Mouse (Mus musculus): ENCODE data around the gene Racgap1. TPM values are rescaled to one million over a fixed set of nuclear protein-coding genes. Genes with fewer than 3 reads are reported as not detected.

Racgap1 gene
- total RNA-seq, 2 experiments from 2014 or later, result 18.3 to 23.9 TPM

- DNase-seq, result peak; percentile 36
Observed at GRCm38 (mm10) chr15:99664600-99665451, 13.4 kb upstream of the Racgap1 start.

GRCm38 (mm10) chr15:99663964-99664599 is 12.6 kb upstream of the Racgap1 start:
- no peak for DNase-seq

- no peak for DNase-seq
Observed at GRCm38 (mm10) chr15:99662371-99662770, 10.9 kb upstream of the Racgap1 start.

- no peak for DNase-seq
Observed at GRCm38 (mm10) chr15:99661121-99661830, 9.8 kb upstream of the Racgap1 start.

GRCm38 (mm10) chr15:99658437-99658836 is 7.0 kb upstream of the Racgap1 start:
- DNase-seq, result no peak

GRCm38 (mm10) chr15:99655956-99656355 is 4.5 kb upstream of the Racgap1 start:
- no peak for DNase-seq

GRCm38 (mm10) chr15:99653876-99654275 is 2.4 kb upstream of the Racgap1 start:
- no peak for DNase-seq

GRCm38 (mm10) chr15:99653291-99653690 is 1.8 kb upstream of the Racgap1 start:
- no peak for DNase-seq

- no peak for DNase-seq
Observed at GRCm38 (mm10) chr15:99651984-99652872, 772 bp upstream of the Racgap1 start.

GRCm38 (mm10) chr15:99650304-99650703 is 1.2 kb downstream of the Racgap1 start:
- no peak for DNase-seq

- no peak for DNase-seq
Observed at GRCm38 (mm10) chr15:99649067-99649761, 2.2 kb downstream of the Racgap1 start.

GRCm38 (mm10) chr15:99648326-99648725 is 3.1 kb downstream of the Racgap1 start:
- no peak for DNase-seq

- DNase-seq, result peak; percentile 47
Observed at GRCm38 (mm10) chr15:99644776-99645175, 6.7 kb downstream of the Racgap1 start.

- no peak for DNase-seq
Observed at GRCm38 (mm10) chr15:99643832-99644231, 7.6 kb downstream of the Racgap1 start.

- DNase-seq, result no peak
Observed at GRCm38 (mm10) chr15:99642622-99643021, 8.8 kb downstream of the Racgap1 start.

- DNase-seq, result no peak
Observed at GRCm38 (mm10) chr15:99638124-99638485, 13.4 kb downstream of the Racgap1 start.

- DNase-seq, result no peak
Observed at GRCm38 (mm10) chr15:99637405-99638123, 13.9 kb downstream of the Racgap1 start.

GRCm38 (mm10) chr15:99634702-99635101 is 16.8 kb downstream of the Racgap1 start:
- no peak for DNase-seq

GRCm38 (mm10) chr15:99631618-99632017 is 19.8 kb downstream of the Racgap1 start:
- no peak for DNase-seq

GRCm38 (mm10) chr15:99622063-99622462 is 29.4 kb downstream of the Racgap1 start:
- DNase-seq, result no peak

GRCm38 (mm10) chr15:99619821-99620220 is 31.6 kb downstream of the Racgap1 start:
- DNase-seq, result no peak

All from gastrocnemius, postnatal 10 days (tissue).